Mouse (Mus musculus) forebrain, embryonic 12.5 days (tissue): ENCODE data around the gene Gm21865. TPM values are rescaled to one million over a fixed set of nuclear protein-coding genes. Genes with fewer than 3 reads are reported as not detected.
"Not testable (repeated sequence)": the region's sequence is repeated elsewhere in the genome, so short reads cannot be mapped to it uniquely, and the experiment has no call there.

Experiments used
- ATAC-seq: fragments of 200-750 bp; cut with Nextera tagmentation; 2 replicates; pipeline ENCODE4 v1.8.0; 2017; ENCODE audit warnings: moderate TSS enrichment; ENCODE audit not compliant: low FRiP score
- H3K27ac ChIP-seq: fragments of 300-500 bp; sonication (generic); 2 replicates; pipeline ENCODE4 v1.5.1; 2016; ENCODE audit warnings: mild to moderate bottlenecking
- H3K27me3 ChIP-seq: fragments of 300-500 bp; sonication (generic); 2 replicates; pipeline ENCODE4 v1.6.1; 2016; ENCODE audit warnings: mild to moderate bottlenecking
- H3K36me3 ChIP-seq: fragments of 300-500 bp; sonication (generic); replicated peaks from 2 replicates; pipeline ENCODE4 v1.6.1; 2016; ENCODE audit warnings: mild to moderate bottlenecking
- H3K4me1 ChIP-seq: fragments of 300-500 bp; sonication (generic); 2 replicates; pipeline ENCODE4 v1.6.1; 2016
- H3K4me2 ChIP-seq: fragments of 300-500 bp; sonication (generic); 2 replicates; pipeline ENCODE4 v1.6.1; 2016; ENCODE audit warnings: mild to moderate bottlenecking, moderate library complexity
- H3K4me3 ChIP-seq: fragments of 300-500 bp; sonication (generic); replicated peaks from 2 replicates; pipeline ENCODE4 v1.5.1; 2016; ENCODE audit warnings: mild to moderate bottlenecking
- H3K9ac ChIP-seq: fragments of 300-500 bp; sonication (generic); 2 replicates; pipeline ENCODE4 v1.6.1; 2016; ENCODE audit warnings: mild to moderate bottlenecking
- H3K9me3 ChIP-seq: fragments of 300-500 bp; sonication (generic); 2 replicates; pipeline ENCODE4 v1.6.1; 2016
- WGBS: fragments of 180-500 bp; shearing (Covaris S2); methylation state at CpG from one replicate; pipeline ENCODE4 v1.1.7; 2016; 5-methylcytosine and 5-hydroxymethylcytosine counted together
- polyA plus RNA-seq: library from polyadenylated mRNA; unstranded; fragments of >200 nt; fragmentation: Nextera tagmentation; extraction: Ambion mirVana; gene quantifications from 2 replicates; pipeline ENCODE4 v1.2.1, GENCODE M21; 2016

Gm21865 gene
- not detected in 2 replicates for polyA plus RNA-seq

GRCm38 (mm10) chrY:40316803-40317202 is at the start of gene Gm21865:
TSS of gene Gm21865 (minus strand) at chrY:40316903.
- H3K9ac ChIP-seq, H3K4me1 ChIP-seq, H3K4me3 ChIP-seq, ATAC-seq, H3K4me2 ChIP-seq, H3K36me3 ChIP-seq, H3K9me3 ChIP-seq, H3K27ac ChIP-seq, H3K27me3 ChIP-seq: not testable (repeated sequence)
- no CpG with 5 or more reads among the region's 7 CpGs for WGBS

Other genes starting within 250 kb of the Gm21865 start
- not detected in 2 replicates for gene Gm21882, start 64.6 kb upstream of the Gm21865 start, polyA plus RNA-seq